Mouse (Mus musculus) urinary bladder, postnatal 10 days (tissue): ENCODE data around the gene Hoxd13.

Experiments used
- DNase-seq: peaks from one replicate; pipeline ENCODE4 v3.0.0; 2022; ENCODE audit warnings: low spot score

The Hoxd13 gene

GRCm38 (mm10) chr2:74680561-74681398, 12.7 kb downstream of the Hoxd13 start:
- DNase-seq = no peak

DNA sequence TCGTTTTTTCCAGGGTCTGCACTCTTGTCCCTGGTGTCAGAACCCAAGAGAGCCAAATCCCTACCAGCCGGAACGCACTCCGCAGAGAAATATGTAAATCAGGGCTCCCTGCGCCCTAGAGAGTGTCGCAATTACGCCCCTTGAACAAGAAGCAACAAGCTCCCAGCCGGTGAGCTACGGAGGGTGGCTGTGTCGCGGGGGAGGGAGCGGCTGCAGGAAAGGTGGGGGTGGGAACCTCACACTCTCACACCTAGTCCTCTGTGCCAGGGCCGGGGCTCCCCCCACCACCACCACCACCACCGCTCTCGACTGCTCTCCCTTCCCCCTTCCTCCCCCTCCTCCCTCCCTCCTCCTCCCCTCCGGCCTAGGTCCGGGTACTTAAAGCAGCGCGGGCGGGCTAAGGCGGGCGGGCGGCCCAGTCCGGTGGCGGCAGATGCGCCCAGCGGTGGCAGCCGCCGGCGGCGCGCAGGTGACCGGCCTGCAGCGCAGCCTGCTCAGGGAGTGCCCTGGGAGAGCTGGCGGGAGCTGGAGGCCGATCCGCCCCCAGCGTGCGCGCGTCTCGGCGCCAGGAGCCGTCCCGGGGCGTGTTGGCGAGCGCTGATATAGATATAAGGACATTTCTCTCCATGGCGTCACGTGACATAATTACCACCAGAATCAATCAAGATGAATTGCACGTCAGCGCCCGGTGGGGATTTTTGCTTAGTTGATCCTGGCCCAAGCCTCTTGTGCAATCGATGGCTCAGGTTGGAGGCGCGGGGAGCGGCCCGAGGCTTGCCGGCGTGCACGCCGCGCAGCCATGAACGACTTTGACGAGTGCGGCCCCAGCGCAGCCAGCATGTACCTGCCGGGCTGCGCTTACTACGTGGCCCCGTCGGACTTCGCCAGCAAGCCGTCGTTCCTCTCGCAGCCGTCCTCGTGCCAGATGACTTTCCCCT, 13.8 kb downstream of the Hoxd13 start:
- DNase-seq = no peak

DNA sequence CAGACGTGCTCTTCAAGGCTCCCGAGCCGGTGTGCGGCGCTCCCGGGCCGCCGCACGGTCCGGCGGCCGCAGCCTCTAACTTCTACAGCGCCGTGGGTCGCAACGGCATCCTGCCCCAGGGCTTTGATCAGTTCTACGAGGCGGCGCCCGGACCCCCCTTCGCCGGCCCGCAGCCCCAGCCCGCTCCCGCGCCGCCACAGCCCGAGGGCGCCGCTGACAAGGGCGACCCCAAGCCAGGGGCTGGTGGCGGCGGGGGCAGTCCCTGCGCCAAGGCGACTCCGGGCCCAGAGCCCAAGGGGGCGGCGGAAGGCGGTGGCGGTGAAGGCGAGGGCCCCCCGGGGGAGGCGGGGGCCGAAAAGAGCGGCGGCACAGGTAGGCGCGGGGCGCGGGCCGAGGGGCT, 14.7 kb downstream of the Hoxd13 start:
- DNase-seq = no peak

DNA sequence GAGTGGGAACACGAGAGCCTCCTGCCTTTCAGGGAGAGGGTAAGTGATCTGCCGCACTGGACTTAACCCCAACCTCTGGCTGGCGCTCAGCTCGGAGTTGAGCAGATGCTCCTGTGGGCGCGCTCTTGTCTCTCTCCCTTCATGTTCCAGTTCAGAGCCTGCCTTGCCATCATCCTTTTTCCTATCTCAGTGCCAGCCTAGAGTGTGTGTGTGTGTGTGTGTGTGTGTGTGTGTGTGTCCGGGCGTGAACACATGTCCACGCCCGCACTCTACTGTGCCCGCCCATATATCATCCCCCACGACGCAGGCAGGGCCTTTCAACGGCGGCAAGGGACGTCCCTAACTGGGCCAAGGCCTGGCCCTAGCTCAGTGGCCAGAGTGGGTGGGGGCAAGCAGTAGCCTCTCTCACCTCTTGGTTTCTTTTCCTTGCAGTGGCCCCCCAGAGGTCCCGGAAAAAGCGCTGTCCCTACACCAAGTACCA, 15.4 kb downstream of the Hoxd13 start:
- no peak for DNase-seq

DNA sequence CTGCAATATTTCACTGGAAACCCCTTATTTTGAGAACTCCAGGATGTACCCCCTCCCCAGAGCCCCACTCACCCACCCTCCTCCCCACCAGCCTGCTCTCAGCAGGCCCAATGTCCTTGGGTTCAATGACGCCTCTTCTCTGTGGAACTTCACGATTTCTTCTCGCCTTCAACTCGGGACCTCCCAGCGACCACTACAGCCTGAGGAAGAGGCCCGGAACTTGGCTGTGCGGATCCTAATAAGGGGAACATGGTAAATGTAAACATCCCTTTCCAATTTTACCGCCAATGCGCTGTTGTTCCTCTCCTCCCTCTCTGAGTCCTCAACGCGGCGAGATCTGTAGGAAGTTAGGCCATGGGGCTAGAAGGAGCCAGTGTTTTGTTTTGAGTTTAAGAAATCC, 16.0 kb downstream of the Hoxd13 start:
- no peak for DNase-seq

DNA sequence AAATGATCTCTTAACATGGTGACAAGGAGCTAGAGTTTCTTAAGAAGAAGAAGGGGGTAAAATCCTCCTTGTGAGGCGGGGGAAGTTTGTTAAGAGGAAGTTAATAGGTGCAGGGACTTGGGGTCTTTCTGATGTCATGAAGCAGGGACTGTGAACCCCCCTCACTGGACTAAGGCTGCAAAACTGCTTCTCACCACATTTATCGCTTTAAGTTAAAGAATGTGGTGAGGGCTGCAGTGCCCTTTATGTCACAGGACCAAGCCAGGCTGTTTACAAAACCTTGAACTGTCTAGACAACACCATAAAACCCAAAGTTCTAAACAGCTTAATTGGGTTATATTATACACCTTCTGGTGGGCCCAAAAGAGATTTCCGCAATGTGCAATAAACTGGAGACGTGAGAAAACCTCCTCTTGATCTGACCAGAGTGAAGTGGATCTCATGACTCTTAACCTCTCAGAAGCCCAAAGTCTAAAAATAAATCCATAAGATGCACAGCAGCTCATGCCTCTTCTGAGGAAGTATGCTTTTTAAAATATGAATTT, 17.0 kb downstream of the Hoxd13 start:
- no peak for DNase-seq

GRCm38 (mm10) chr2:74686301-74686987, 18.3 kb downstream of the Hoxd13 start:
- DNase-seq = no peak

- DNase-seq = no peak
Measured at GRCm38 (mm10) chr2:74686988-74687697, 19.0 kb downstream of the Hoxd13 start.

- no peak for DNase-seq
Measured at GRCm38 (mm10) chr2:74687698-74688555, 19.8 kb downstream of the Hoxd13 start.

- DNase-seq = no peak
Measured at GRCm38 (mm10) chr2:74688795-74689573, 20.9 kb downstream of the Hoxd13 start.

- no peak for DNase-seq
Measured at GRCm38 (mm10) chr2:74689574-74690337, 21.6 kb downstream of the Hoxd13 start.

DNA sequence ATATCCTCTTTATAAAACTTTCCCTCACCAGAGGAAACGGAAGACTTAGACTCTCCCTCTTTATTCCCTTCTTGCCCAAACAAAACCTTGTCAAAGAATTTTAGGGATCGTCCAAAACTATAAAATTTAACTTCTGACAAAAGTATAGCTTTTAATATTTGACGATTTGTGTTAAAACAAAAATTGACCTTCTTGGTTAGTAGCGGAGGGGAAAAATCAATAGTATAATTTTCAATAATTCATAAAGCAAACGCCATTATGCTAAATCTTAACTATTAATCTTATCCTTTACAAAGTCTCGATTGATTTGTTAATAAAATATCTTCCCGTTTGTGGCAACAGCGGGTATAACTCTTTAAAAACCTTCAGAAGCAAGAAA, 22.2 kb downstream of the Hoxd13 start:
- no peak for DNase-seq

DNA sequence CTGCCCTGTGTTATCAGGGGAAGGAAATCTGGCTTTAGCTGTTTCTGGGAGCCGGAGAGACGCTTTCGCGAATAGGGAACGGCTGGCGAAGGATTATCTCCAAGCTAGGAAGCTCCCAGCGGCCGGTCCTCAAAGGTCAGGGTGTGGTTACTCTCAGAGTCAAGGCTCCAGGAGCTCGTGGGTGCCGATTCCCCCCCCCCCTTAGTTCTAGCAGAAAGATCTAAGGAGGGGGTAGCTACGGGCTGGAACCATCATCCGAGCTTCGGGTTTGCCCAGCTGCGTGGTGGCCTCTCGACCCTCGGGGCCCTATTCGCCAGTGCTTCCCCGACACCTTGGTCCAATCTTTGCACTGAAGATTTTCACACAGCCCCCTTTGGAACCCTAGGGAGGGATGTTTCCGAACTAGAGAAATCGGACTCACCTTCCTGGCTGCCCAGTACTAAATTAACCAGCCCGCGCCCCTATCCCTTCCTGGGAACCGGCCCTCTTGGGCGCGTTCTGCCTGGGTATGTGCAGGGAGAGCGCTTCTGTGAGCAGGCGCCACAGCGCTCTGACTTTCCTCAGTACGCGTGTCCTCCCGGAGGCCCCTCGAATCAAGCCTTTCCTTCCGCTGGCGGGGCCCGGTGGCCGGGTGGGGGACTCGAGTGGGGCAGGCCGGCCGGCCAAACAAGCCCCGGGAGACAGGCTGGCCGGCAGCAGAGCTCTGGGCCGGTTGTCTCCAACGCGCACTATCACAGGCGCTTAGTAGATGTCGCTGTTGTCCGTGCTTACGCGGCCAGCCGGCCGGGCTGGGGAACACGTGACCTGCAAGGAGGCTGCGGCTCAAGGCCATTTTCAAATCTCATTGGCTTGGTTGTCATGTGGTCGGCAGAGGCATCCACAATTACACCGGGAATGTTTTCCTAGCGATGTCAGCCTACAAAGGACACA, 23.2 kb downstream of the Hoxd13 start, which contains the start of gene Hoxd10:
Gene Hoxd10 (plus strand): TSS at position 903 of the 930 bp plus-strand sequence.
- DNase-seq = peak; percentile 37

DNA sequence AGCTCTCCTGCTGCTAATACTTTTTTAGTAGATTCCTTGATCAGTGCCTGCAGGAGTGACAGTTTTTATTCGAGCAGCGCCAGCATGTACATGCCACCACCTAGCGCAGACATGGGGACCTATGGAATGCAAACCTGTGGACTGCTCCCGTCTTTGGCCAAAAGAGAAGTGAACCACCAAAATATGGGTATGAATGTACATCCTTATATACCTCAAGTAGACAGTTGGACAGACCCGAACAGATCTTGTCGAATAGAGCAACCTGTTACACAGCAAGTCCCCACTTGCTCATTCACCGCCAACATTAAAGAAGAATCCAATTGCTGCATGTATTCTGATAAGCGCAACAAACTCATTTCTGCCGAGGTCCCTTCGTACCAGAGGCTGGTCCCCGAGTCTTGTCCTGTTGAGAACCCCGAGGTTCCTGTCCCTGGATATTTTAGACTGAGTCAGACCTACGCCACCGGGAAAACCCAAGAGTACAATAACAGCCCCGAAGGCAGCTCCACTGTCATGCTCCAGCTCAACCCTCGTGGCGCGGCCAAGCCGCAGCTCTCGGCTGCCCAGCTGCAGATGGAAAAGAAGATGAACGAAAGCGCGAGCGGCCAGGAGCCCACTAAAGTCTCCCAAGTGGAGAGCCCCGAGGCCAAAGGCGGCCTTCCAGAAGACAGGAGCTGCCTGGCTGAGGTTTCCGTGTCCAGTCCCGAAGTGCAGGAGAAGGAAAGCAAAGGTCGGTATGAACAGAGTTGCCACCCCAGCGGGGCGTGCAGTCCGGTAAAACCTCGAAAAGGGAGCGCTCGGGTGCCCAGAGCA, 24.1 kb downstream of the Hoxd13 start:
- no peak for DNase-seq

- no peak for DNase-seq
Measured at GRCm38 (mm10) chr2:74692808-74693431, 24.8 kb downstream of the Hoxd13 start.

- DNase-seq = no peak
Measured at GRCm38 (mm10) chr2:74693432-74693827, 25.3 kb downstream of the Hoxd13 start.
